Mouse (Mus musculus): ENCODE data around the gene Stx1b.

DNA sequence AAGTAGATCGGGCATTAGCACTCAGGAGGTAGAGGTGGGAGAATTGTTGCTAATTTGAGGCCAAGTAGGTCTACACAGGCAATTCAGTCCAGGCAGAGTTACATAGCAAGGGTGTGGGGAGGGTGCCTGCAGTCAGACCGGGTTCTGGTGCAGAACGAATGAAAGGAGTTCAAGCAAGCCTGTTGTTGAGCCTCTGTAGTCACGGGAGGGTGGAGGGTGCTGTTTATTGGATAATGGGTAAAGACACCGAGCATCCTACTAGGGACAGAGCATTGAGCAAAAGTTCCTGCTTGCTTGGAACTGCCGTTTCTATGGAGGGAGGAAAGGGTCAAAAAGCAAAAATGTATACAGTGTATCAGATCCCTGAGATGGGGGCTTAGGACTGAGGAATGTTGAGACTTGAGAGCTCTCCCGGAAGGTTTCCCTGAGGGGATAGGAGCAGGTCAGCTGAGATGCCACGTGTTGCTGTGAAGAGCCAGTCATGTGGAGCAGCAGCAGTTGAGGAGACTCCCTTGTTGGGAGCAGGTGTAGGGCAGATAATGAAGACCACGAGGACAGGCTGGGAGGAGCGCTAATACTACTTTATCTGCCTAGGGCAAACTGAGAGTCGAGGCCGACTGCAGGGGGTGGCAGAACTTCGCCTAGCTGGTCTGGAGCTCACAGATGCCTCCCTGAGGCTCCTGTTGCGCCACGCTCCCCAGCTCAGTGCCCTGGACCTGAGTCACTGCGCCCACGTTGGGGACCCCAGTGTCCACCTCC is 57.3 kb downstream of the Stx1b start:
- TF ChIP-seq CTCF (conservative IDR thresholded peaks at IDR 0.05; ENCODE audit: insufficient read depth, insufficient read length, low read depth, low read length) (no peak), POLR2A (IDR thresholded peaks at IDR 0.05; ENCODE audit: low read depth, low read length) (no peak)
